In genomic region chr17:47568389-47568788, GRCm38 (mm10) we compare ENCODE assay signal across 23 mouse cellular contexts. TPM values are rescaled to one million over a fixed set of nuclear protein-coding genes. Genes with fewer than 3 reads are reported as not detected.
DNase-seq lines count a peak whose midpoint lies in the region; ATAC-seq and TF ChIP-seq lines count a peak whose summit lies in the region.
"Had no signal": no experiment of that assay in that cellular context is flagged by ENCODE, and none has a peak within 500 bp of the region (broad histone marks: within the 10 kb centered on the region; RNA-seq: fewer than 3 reads in every experiment).

No protein-coding gene starts in this region.

- H3K4me2 ChIP-seq in stomach, embryonic 14.5 days (replicated peaks; ENCODE audit: low read depth, low read length), result no peak overlapping the region
- no peak overlapping the region for H3K4me2 ChIP-seq in stomach, postnatal 0 days (replicated peaks; ENCODE audit: low read depth)
- H3K4me2 ChIP-seq in liver, embryonic 12.5 days, result peak overlapping the region; percentile 43
- no peak overlapping the region for H3K4me2 ChIP-seq in stomach, embryonic 15.5 days
- H3K4me2 ChIP-seq: heart, embryonic 15.5 days; hindbrain, embryonic 14.5 days; limb, embryonic 12.5 days; lung, embryonic 15.5 days; neural tube, embryonic 12.5 days had no signal

- peak; percentile 61 for DNase-seq in heart, adult 11 months
- DNase-seq in heart, postnatal 25 days (ENCODE audit: low spot score), result no peak
- no peak for DNase-seq in stomach, postnatal 0 days (ENCODE audit: low spot score)
- DNase-seq in adrenal gland, adult 8-10 months, result no peak
- DNase-seq in left cerebral cortex, postnatal 14 days (ENCODE audit: low spot score in 2 of 2), result no peak
- DNase-seq: adrenal gland, postnatal 25 days; cerebellum, postnatal 14 days; kidney, adult 18-20 months; kidney, postnatal 14 days; layer of hippocampus, adult 9-11 months; right cerebral cortex, postnatal 14 days had no signal

- no peak for TF ChIP-seq CTCF in stomach, postnatal 0 days (IDR thresholded peaks at IDR 0.05; ENCODE audit: low read depth)

- ATAC-seq in stomach, embryonic 14.5 days (ENCODE audit: insufficient number of reproducible peaks, insufficient read depth, low FRiP score, low read depth), result 0 out of 2 replicates have a peak, but pooled peaks have one; percentile 49
- ATAC-seq in stomach, postnatal 0 days (ENCODE audit: low FRiP score, low TSS enrichment), result no peak
- peak; percentile 98 for ATAC-seq in liver, embryonic 12.5 days
- ATAC-seq in stomach, embryonic 15.5 days (ENCODE audit: insufficient read depth, low FRiP score, low read depth), result peak; percentile 83; the same call in 1 of the 2 replicates
- ATAC-seq: activated CD4-positive, CD25-positive, alpha-beta regulatory T cell, adult 4 months; forebrain, embryonic 16.5 days; Patski had no signal

- H3K27me3 ChIP-seq in stomach, embryonic 14.5 days (ENCODE audit: control insufficient read depth, insufficient read depth, low read length), result no peaks in the 10 kb centered on the region
- no peaks in the 10 kb centered on the region for H3K27me3 ChIP-seq in stomach, postnatal 0 days (ENCODE audit: control insufficient read depth, insufficient read depth, low read length)
- H3K27me3 ChIP-seq in liver, embryonic 12.5 days (replicated peaks), result 0 out of 2 replicates have a peak, but pooled peaks cover 4% of the 10 kb centered on the region
- no peaks in the 10 kb centered on the region for H3K27me3 ChIP-seq in stomach, embryonic 15.5 days (replicated peaks)
- H3K27me3 ChIP-seq: heart, embryonic 15.5 days; limb, embryonic 12.5 days; lung, embryonic 15.5 days; neural tube, embryonic 12.5 days; Patski had no signal

- 96% methylated on average over 3 of the region's 3 CpGs for WGBS in stomach, embryonic 14.5 days
- 93% methylated on average over 3 of the region's 3 CpGs for WGBS in stomach, postnatal 0 days
- 46% methylated on average over 3 of the region's 3 CpGs for WGBS in liver, embryonic 12.5 days (ENCODE audit: insufficient replicate concordance)
- WGBS in stomach, embryonic 15.5 days, result 88% methylated on average over 3 of the region's 3 CpGs

- no peak overlapping the region for H3K27ac ChIP-seq in stomach, embryonic 14.5 days (ENCODE audit: low read length)
- no peak overlapping the region for H3K27ac ChIP-seq in stomach, postnatal 0 days (replicated peaks)
- peak overlapping the region; percentile 86 for H3K27ac ChIP-seq in liver, embryonic 12.5 days
- no peak overlapping the region for H3K27ac ChIP-seq in stomach, embryonic 15.5 days
- H3K27ac ChIP-seq: hindbrain, embryonic 14.5 days; limb, embryonic 12.5 days; neural tube, embryonic 12.5 days had no signal

- intact Hi-C loops in heart, postnatal 25 days (cut with DNase I), result no loop called here
- intact Hi-C loops in left cerebral cortex, postnatal 14 days (cut with DNase I), result no loop called here

- H3K4me3 ChIP-seq in stomach, embryonic 14.5 days (ENCODE audit: low read depth, low read length), result no peak overlapping the region
- H3K4me3 ChIP-seq in stomach, postnatal 0 days (ENCODE audit: low read depth, low read length), result no peak overlapping the region
- no peak overlapping the region for H3K4me3 ChIP-seq in liver, embryonic 12.5 days
- no peak overlapping the region for H3K4me3 ChIP-seq in stomach, embryonic 15.5 days (replicated peaks)
- H3K4me3 ChIP-seq: heart, embryonic 15.5 days; limb, embryonic 12.5 days; lung, embryonic 15.5 days; megakaryocyte, embryonic 14.5 days; neural tube, embryonic 12.5 days had no signal

- TF ChIP-seq EP300 in stomach, postnatal 0 days (optimal IDR thresholded peaks at IDR 0.05), result no peak

- no peaks in the 10 kb centered on the region for H3K9me3 ChIP-seq in stomach, embryonic 14.5 days (ENCODE audit: control insufficient read depth, low read depth, low read length)
- no peaks in the 10 kb centered on the region for H3K9me3 ChIP-seq in stomach, postnatal 0 days (ENCODE audit: control insufficient read depth, low read length)
- H3K9me3 ChIP-seq in liver, embryonic 12.5 days (replicated peaks), result no peaks in the 10 kb centered on the region
- no peaks in the 10 kb centered on the region for H3K9me3 ChIP-seq in stomach, embryonic 15.5 days
- H3K9me3 ChIP-seq: heart, embryonic 15.5 days; limb, embryonic 12.5 days; lung, embryonic 15.5 days; megakaryocyte, embryonic 14.5 days; neural tube, embryonic 12.5 days had no signal

- H3K36me3 ChIP-seq in stomach, embryonic 14.5 days (ENCODE audit: control insufficient read depth, insufficient read depth, low read length), result no peaks in the 10 kb centered on the region
- no peaks in the 10 kb centered on the region for H3K36me3 ChIP-seq in stomach, postnatal 0 days (ENCODE audit: control insufficient read depth, insufficient read depth, low read length)
- H3K36me3 ChIP-seq in liver, embryonic 12.5 days, result no peaks in the 10 kb centered on the region
- H3K36me3 ChIP-seq in stomach, embryonic 15.5 days, result no peaks in the 10 kb centered on the region
- H3K36me3 ChIP-seq: heart, embryonic 15.5 days; limb, embryonic 12.5 days; lung, embryonic 15.5 days; neural tube, embryonic 12.5 days had no signal

- no peak overlapping the region for H3K9ac ChIP-seq in stomach, embryonic 14.5 days (replicated peaks; ENCODE audit: low read depth, low read length)
- no peak overlapping the region for H3K9ac ChIP-seq in stomach, postnatal 0 days (ENCODE audit: low read length)
- H3K9ac ChIP-seq in liver, embryonic 12.5 days, result peak overlapping the region; percentile 51
- H3K9ac ChIP-seq in stomach, embryonic 15.5 days, result no peak overlapping the region
- H3K9ac ChIP-seq: heart, embryonic 15.5 days; hindbrain, embryonic 14.5 days; limb, embryonic 12.5 days; lung, embryonic 15.5 days; neural tube, embryonic 12.5 days had no signal

- H3K4me1 ChIP-seq in stomach, embryonic 14.5 days (ENCODE audit: control insufficient read depth, insufficient read depth, low read length), result no peaks in the 10 kb centered on the region
- no peaks in the 10 kb centered on the region for H3K4me1 ChIP-seq in stomach, postnatal 0 days (replicated peaks; ENCODE audit: control insufficient read depth, insufficient read depth)
- H3K4me1 ChIP-seq in liver, embryonic 12.5 days, result peaks cover 71% of the 10 kb centered on the region
- H3K4me1 ChIP-seq in stomach, embryonic 15.5 days, result no peaks in the 10 kb centered on the region
- H3K4me1 ChIP-seq: heart, embryonic 15.5 days; lung, embryonic 15.5 days had no signal

RNA-seq across cellular contexts. Expression of gene Bysl, which starts 42.9 kb away (rescaled TPM):
- 10 to 100 TPM; 15.0 to 15.8 TPM for total RNA-seq in heart, postnatal 25 days (2021)
- 22.1 and 22.3 TPM in 2 replicates for polyA plus RNA-seq in stomach, embryonic 14.5 days (2014; fragmentation: Nextera tagmentation; extraction: Ambion mirVana)
- polyA plus RNA-seq in stomach, postnatal 0 days (2015; fragmentation: Nextera tagmentation; extraction: Ambion mirVana), result 13.4 and 13.6 TPM in 2 replicates
- 34.6 and 35.2 TPM in 2 replicates for polyA plus RNA-seq in liver, embryonic 12.5 days (2016; fragmentation: Nextera tagmentation; extraction: Ambion mirVana)
- 21.2 and 21.4 TPM in 2 replicates for polyA plus RNA-seq in stomach, embryonic 15.5 days (2015; fragmentation: Nextera tagmentation; extraction: Ambion mirVana)
- 10 to 100 TPM; 17.0 to 18.6 (median 17.9) TPM for total RNA-seq in adrenal gland, adult 8-10 months (2022)
- total RNA-seq in left cerebral cortex, postnatal 14 days (2021), result 10 to 100 TPM; 21.0 to 21.1 TPM

RNA-seq across cellular contexts. Expression of gene Med20, which starts 43.0 kb away (rescaled TPM):
- 10 to 100 TPM; 18.3 to 20.1 TPM for total RNA-seq in heart, postnatal 25 days (2021)
- 47.1 and 49.4 TPM in 2 replicates for polyA plus RNA-seq in stomach, embryonic 14.5 days (2014; fragmentation: Nextera tagmentation; extraction: Ambion mirVana)
- 23.8 and 25.1 TPM in 2 replicates for polyA plus RNA-seq in stomach, postnatal 0 days (2015; fragmentation: Nextera tagmentation; extraction: Ambion mirVana)
- polyA plus RNA-seq in liver, embryonic 12.5 days (2016; fragmentation: Nextera tagmentation; extraction: Ambion mirVana), result 31.2 and 32.6 TPM in 2 replicates
- polyA plus RNA-seq in stomach, embryonic 15.5 days (2015; fragmentation: Nextera tagmentation; extraction: Ambion mirVana), result 38.7 and 39.7 TPM in 2 replicates
- 10 to 100 TPM; 42.6 to 53.7 (median 48.3) TPM for total RNA-seq in adrenal gland, adult 8-10 months (2022)
- total RNA-seq in left cerebral cortex, postnatal 14 days (2021), result 10 to 100 TPM; 20.8 to 28.9 TPM

RNA-seq across cellular contexts. Expression of gene Gm20517, which starts 43.0 kb away (rescaled TPM):
- 1 to 10 TPM; 2.3 to 2.5 TPM for total RNA-seq in heart, postnatal 25 days (2021)
- 1.5 and 2.8 TPM in 2 replicates for polyA plus RNA-seq in stomach, embryonic 14.5 days (2014; fragmentation: Nextera tagmentation; extraction: Ambion mirVana)
- polyA plus RNA-seq in stomach, postnatal 0 days (2015; fragmentation: Nextera tagmentation; extraction: Ambion mirVana), result 1.1 and 1.5 TPM in 2 replicates
- polyA plus RNA-seq in liver, embryonic 12.5 days (2016; fragmentation: Nextera tagmentation; extraction: Ambion mirVana), result 2.3 and 2.7 TPM in 2 replicates
- 1.0 and 1.5 TPM in 2 replicates for polyA plus RNA-seq in stomach, embryonic 15.5 days (2015; fragmentation: Nextera tagmentation; extraction: Ambion mirVana)
- 1 to 10 TPM; 3.5 to 6.0 (median 5.1) TPM for total RNA-seq in adrenal gland, adult 8-10 months (2022)
- total RNA-seq in left cerebral cortex, postnatal 14 days (2021), result 1 to 10 TPM; 5.8 to 7.4 TPM
